Mouse (Mus musculus) lung, postnatal 4 days (tissue): Measurements from ENCODE around the gene Gm20741.

Experiments
- DNase-seq, 2 experiments: peaks; one replicate each; pipeline ENCODE4 v3.0.0; 2021

Gene Gm20741

DNA sequence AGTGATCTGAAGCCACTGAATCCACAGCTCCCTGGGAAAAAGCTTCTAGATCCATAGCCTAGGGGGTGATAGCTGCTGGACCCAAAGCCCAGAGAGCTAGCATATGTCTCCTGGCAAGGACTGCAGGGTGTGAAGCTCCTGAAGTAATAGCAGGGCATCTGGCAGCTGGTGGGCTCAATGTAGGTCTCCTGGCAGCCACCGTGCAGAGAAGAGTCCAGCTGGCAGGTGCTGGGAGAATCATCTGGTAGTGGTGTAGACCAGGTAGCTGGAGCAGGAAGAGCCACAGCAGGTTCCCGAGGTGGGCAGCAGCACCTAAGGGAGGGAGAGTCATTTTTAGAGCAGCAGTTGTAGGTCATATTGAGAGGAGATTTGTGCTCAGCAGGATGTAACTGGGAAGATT, at the start of gene Gm20741:
Gm20741 (minus strand) TSS at position 394 of the 400 bp plus-strand sequence.
- no peak for DNase-seq

DNA sequence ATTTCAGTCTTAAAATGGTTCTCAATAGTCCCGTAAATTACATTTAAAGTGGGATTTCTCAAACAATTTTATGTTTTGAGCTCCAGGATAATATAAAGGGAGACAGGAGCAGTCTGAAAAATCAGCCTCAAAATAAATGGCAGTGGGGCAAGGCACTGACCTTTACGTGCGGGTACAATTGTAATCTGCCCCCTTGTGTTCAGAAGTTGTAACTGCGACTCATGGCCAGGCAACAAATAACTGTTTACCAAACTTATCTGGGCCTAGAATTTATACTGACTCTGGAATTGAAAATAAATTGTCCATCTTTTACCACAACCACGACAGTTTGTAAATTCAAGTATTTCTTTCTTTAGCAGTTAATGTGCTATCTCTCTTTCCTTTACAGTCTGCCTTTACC, 39.4 kb upstream of the Gm20741 start:
- DNase-seq: no peak

DNA sequence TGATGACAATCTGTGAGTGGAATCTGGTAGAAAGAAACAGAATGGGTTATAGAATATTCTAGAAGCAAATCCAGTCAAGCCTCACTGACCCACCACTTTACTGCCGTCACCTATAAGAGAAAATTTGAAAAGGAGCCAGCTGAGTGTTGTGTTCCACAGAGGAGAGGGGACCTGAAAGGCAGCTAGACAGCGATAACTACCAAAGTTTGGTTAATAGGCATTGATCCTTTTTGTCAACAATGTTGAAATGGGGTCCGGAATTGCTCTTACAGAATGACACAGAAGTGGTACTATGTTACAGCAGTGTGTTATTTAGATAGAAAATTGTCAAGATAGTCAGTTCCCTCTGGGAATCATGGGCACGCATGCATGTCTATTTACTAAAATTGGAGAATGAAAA, 36.5 kb upstream of the Gm20741 start:
- DNase-seq: no peak

- no peak for DNase-seq
Measured at GRCm38 (mm10) chr16:88847363-88847762, 35.3 kb upstream of the Gm20741 start.

DNA sequence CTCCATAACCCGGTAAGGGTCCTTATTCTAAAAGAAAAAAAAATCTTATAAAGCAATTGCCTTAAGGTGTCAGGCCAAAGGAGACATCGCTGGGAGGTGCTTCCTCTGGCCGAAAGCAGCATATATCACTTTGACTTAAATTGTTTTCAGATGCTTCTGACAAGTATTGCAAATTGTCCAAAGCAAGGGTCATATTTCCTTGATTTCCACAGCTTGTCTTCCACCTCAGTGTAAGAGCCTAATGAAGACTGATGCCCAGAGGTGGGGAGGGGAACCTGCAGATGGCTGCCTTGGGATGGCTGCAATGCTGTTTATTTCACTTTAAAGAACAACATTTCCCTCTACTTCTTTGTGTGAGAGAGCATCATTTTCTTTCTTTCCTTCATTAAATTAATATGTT, 15.0 kb upstream of the Gm20741 start:
- DNase-seq: no peak

- no peak for DNase-seq
Measured at GRCm38 (mm10) chr16:88826095-88826652, 14.2 kb upstream of the Gm20741 start, which contains the start of gene Krtap14. Krtap14 (minus strand) TSS chr16:88826145.

DNA sequence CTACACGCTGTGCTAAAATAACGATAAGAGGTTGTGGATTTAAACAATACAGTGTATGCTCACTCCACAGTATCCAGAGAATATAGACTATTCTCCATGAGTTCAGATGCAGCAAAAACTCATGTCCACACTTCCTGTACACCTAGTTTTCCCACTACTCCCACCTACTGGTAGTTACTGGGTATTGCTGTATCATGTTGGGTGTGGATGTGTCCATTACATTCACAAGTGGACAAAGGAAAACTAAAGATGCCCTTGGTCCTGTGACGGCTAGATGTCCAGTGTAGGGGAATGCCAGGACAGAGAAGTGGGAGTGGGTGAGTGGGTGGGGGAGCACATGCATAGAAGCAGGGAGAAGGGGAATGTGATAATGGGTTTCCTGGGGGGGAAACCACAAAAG, 11.7 kb upstream of the Gm20741 start:
- DNase-seq: no peak

DNA sequence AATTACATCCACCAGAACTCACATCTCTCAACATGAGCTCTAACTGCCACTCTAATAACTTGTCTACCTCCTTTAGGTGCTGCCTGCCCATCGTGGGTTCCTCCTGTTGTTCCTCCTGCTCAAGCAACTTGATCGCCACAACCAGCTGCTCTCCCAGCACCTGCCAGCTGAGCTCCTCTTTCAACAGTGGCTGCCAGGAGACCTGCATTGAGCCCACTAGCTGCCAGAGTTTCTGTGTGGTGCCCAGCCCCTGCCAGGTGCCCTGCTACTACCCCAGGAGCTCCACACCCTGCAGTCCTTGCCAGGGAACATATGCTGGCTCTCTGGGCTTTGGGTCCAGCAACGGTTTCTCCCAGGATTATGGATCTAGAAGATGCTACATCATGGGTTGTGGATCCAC, 8.0 kb upstream of the Gm20741 start, which contains the start of gene Krtap15:
Krtap15 (plus strand) TSS at position 150 of the 400 bp plus-strand sequence.
- no peak for DNase-seq

DNA sequence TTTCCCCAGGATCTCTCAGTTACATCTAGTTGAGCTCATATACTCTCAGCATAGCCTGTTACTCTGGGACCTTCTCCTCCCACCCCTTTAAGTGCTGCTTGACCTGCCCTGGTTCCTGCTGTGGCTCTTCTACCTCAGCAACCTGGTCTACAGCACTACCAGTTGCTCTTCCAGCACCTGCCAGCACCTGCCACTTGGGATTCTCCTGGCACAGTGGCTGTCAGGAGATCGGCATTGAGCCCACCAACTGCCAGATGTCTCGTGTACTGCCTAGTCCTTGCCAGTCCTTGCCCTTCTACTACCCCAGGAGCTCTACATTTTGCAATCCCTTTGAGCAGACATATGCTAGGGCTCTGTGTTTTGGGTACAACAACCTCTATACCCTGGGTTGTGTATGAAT, 25.2 kb downstream of the Gm20741 start:
- no peak for DNase-seq

DNA sequence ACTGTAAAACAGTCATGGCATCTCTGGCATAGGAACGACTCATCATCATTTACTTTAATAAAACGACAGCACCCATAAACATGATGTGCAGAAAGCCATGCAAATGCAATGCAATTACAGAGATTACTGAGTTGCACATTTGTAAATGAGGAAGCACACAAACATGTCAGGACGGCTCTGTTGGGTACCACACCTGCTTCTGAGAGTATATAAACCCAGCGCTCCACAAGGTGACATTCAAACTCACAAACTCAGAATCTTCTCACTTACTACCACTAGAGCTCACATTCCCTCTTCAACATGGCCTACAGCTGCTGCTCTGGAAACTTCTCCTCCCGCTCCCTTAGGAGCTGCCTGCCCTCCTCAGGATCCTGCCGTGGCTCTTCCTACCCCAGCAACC, 34.4 kb downstream of the Gm20741 start, which contains the start of gene Gm5965:
Gm5965 (plus strand) TSS at position 301 of the 400 bp plus-strand sequence.
- DNase-seq: no peak

DNA sequence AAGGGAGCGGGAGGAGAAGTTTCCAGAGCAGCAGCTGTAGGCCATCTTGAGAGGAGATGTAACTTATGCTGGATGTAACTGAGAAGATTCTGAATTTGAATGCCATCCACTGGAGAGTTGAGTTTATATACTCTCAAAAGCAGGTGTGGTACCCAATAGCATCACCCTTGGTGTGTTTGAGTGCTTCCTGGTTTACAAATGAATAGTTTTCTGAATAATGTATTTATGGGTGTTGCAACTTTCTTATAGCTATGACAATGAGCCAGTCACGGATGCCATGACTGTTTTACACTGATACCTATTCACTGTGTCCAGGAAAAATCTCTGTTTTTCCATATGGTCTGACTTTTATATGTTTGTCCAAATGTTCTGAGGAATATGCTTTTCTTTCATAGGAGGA, 37.9 kb downstream of the Gm20741 start, which contains the start of gene 2310057N15Rik:
2310057N15Rik (minus strand) TSS at position 101 of the 400 bp plus-strand sequence.
- DNase-seq: no peak
